Mouse (Mus musculus): ENCODE measurements around the gene Klf14.

Gene Klf14

GRCm38 (mm10) chr6:30958736-30959540 is at the start of gene Klf14:
TSS of gene Klf14 (minus strand) at chr6:30959078.
- DNase-seq = no peak

GRCm38 (mm10) chr6:31006111-31006600 is 47.3 kb upstream of the Klf14 start:
- no peak for DNase-seq

GRCm38 (mm10) chr6:30986393-30986792 is 27.5 kb upstream of the Klf14 start:
- no peak for DNase-seq

GRCm38 (mm10) chr6:30983021-30983420 is 24.1 kb upstream of the Klf14 start:
- no peak for DNase-seq

GRCm38 (mm10) chr6:30982372-30982980 is 23.6 kb upstream of the Klf14 start:
- DNase-seq = no peak

- DNase-seq = no peak
Observed at GRCm38 (mm10) chr6:30981351-30981750, 22.5 kb upstream of the Klf14 start.

- DNase-seq = no peak
Observed at GRCm38 (mm10) chr6:30978615-30979014, 19.7 kb upstream of the Klf14 start.

GRCm38 (mm10) chr6:30972121-30972520 is 13.2 kb upstream of the Klf14 start:
- DNase-seq = no peak

- peak; percentile 34 for DNase-seq
Observed at GRCm38 (mm10) chr6:30957784-30958735, 818 bp downstream of the Klf14 start.

- DNase-seq = no peak
Observed at GRCm38 (mm10) chr6:30939264-30939663, 19.6 kb downstream of the Klf14 start.

GRCm38 (mm10) chr6:30922821-30923220 is 36.1 kb downstream of the Klf14 start:
- DNase-seq = no peak

GRCm38 (mm10) chr6:30921826-30922225 is 37.1 kb downstream of the Klf14 start:
- no peak for DNase-seq

GRCm38 (mm10) chr6:30920834-30921675 is 37.8 kb downstream of the Klf14 start:
- no peak for DNase-seq

- no peak for DNase-seq
Observed at GRCm38 (mm10) chr6:30915473-30915872, 43.4 kb downstream of the Klf14 start, which contains the start of gene Tsga13. TSS of gene Tsga13 (minus strand) at chr6:30915573.

GRCm38 (mm10) chr6:30907970-30908369 is 50.9 kb downstream of the Klf14 start:
- DNase-seq = no peak

All from thymus, postnatal 4 days (tissue).